Mouse (Mus musculus): ENCODE measurements around the gene Spint2.

DNA sequence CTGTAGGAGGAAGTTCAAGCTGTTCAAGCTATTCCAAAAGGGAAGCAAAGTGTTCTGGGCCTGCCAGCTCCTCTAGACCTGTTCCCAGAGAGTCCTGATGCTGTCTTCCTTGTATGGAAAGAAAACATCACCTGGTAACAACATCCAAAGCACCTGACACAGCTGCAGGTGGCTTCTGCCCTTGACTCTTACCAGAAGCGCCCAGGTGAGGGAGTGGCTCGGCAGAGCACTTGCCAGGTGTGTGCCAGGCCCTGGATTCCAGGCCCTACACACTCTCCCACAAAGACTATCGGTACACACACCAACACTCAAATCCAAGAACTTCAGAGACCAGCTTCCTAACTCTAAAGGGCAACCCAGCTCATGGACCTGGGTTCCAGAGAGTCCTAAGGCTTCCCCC, 17.9 kb downstream of the Spint2 start:
- TF ChIP-seq POLR2A (IDR thresholded peaks at IDR 0.05; ENCODE audit: control insufficient read depth, extremely low read depth, insufficient read depth, low read length, poor library complexity) (no peak), CTCF (IDR thresholded peaks at IDR 0.05; ENCODE audit: borderline replicate concordance, control insufficient read depth, extremely low read depth, insufficient read depth, low read length, poor library complexity) (no peak)

All from thymus, adult 2 months (tissue).